Mouse (Mus musculus): ENCODE data around the gene Snrpd2. TPM values are rescaled to one million over a fixed set of nuclear protein-coding genes. Genes with fewer than 3 reads are reported as not detected.

Snrpd2 gene
- total RNA-seq (2023; ENCODE audit: inconsistent age), result 91.1 to 103 TPM (median 97.6 TPM) in 4 replicates

GRCm38 (mm10) chr7:19149626-19150025 is at the start of gene Snrpd2:
Gene Snrpd2, plus strand, starts transcription at chr7:19149722.

GRCm38 (mm10) chr7:19118028-19118771 is 31.3 kb upstream of the Snrpd2 start, which contains the start of gene Gm4969:
Gene Gm4969, minus strand, starts transcription at chr7:19118368.

GRCm38 (mm10) chr7:19119631-19120429 is 29.7 kb upstream of the Snrpd2 start, which contains the start of gene Fbxo46:
Gene Fbxo46, plus strand, starts transcription at chr7:19119859.

GRCm38 (mm10) chr7:19148875-19149541 is 514 bp upstream of the Snrpd2 start, which contains the start of gene Qpctl:
Gene Qpctl, minus strand, starts transcription at chr7:19149291.

GRCm38 (mm10) chr7:19165656-19166423 is 16.3 kb downstream of the Snrpd2 start, which contains the start of gene Gipr:
Gene Gipr, minus strand, starts transcription at chr7:19166127.

GRCm38 (mm10) chr7:19175708-19176515 is 26.4 kb downstream of the Snrpd2 start, which contains the start of gene Eml2:
Gene Eml2, plus strand, starts transcription at chr7:19176421.

Other genes with a start within 250 kb of the Snrpd2 start
- 17.6 to 25.4 TPM (median 23.2 TPM) in 4 replicates for gene Ccdc61, start 239.3 kb upstream of the Snrpd2 start, total RNA-seq (2023; ENCODE audit: inconsistent age)
- not detected in 4 replicates for gene Nova2, start 223.8 kb upstream of the Snrpd2 start, total RNA-seq (2023; ENCODE audit: inconsistent age)
- not detected in 4 replicates for gene Nanos2, start 162.3 kb upstream of the Snrpd2 start, total RNA-seq (2023; ENCODE audit: inconsistent age)
- gene Mypop, start 158.5 kb upstream of the Snrpd2 start, total RNA-seq (2023; ENCODE audit: inconsistent age), result 1.2 to 2.0 TPM (median 1.5 TPM) in 4 replicates
- gene Irf2bp1, start 145.7 kb upstream of the Snrpd2 start, total RNA-seq (2023; ENCODE audit: inconsistent age), result 28.5 to 35.3 TPM (median 33.8 TPM) in 4 replicates
- gene Foxa3, start 126.2 kb upstream of the Snrpd2 start, total RNA-seq (2023; ENCODE audit: inconsistent age), result not detected in 4 replicates
- 99.2 to 117 TPM (median 107 TPM) in 4 replicates for gene Sympk, start 125.3 kb upstream of the Snrpd2 start, total RNA-seq (2023; ENCODE audit: inconsistent age)
- 1.00 TPM in 1 of 4 replicates, not detected in the others for gene Rsph6a, start 95.0 kb upstream of the Snrpd2 start, total RNA-seq (2023; ENCODE audit: inconsistent age)
- 19.7 to 23.8 TPM (median 21.4 TPM) in 4 replicates for gene Dmwd, start 73.5 kb upstream of the Snrpd2 start, total RNA-seq (2023; ENCODE audit: inconsistent age)
- 15.9 to 23.2 TPM (median 19.0 TPM) in 4 replicates for gene Dmpk, start 65.9 kb upstream of the Snrpd2 start, total RNA-seq (2023; ENCODE audit: inconsistent age)
- 0.21 to 0.51 TPM (median 0.34 TPM) in 4 replicates for gene Six5, start 55.1 kb upstream of the Snrpd2 start, total RNA-seq (2023; ENCODE audit: inconsistent age)
- gene Gm4969, start 31.4 kb upstream of the Snrpd2 start, total RNA-seq (2023; ENCODE audit: inconsistent age), result 0.12 TPM in 1 of 4 replicates, not detected in the others
- gene Fbxo46, start 29.9 kb upstream of the Snrpd2 start, total RNA-seq (2023; ENCODE audit: inconsistent age), result 25.7 to 28.5 TPM (median 26.6 TPM) in 4 replicates
- gene Qpctl, start 431 bp upstream of the Snrpd2 start, total RNA-seq (2023; ENCODE audit: inconsistent age), result 10.1 to 12.4 TPM (median 10.5 TPM) in 4 replicates
- gene Gipr, start 16.4 kb downstream of the Snrpd2 start, total RNA-seq (2023; ENCODE audit: inconsistent age), result not detected in 4 replicates
- gene Eml2, start 26.7 kb downstream of the Snrpd2 start, total RNA-seq (2023; ENCODE audit: inconsistent age), result 20.8 to 29.3 TPM (median 27.0 TPM) in 4 replicates
- 0.16 TPM in 1 of 4 replicates, not detected in the others for gene Gpr4, start 62.8 kb downstream of the Snrpd2 start, total RNA-seq (2023; ENCODE audit: inconsistent age)
- gene Opa3, start 78.6 kb downstream of the Snrpd2 start, total RNA-seq (2023; ENCODE audit: inconsistent age), result 46.7 to 54.6 TPM (median 48.7 TPM) in 4 replicates
- gene Vasp, start 122.1 kb downstream of the Snrpd2 start, total RNA-seq (2023; ENCODE audit: inconsistent age), result 349 to 378 TPM (median 355 TPM) in 4 replicates
- 0.64 TPM in 1 of 4 replicates, not detected in the others for gene Ppm1n, start 130.3 kb downstream of the Snrpd2 start, total RNA-seq (2023; ENCODE audit: inconsistent age)
- gene Rtn2, start 132.9 kb downstream of the Snrpd2 start, total RNA-seq (2023; ENCODE audit: inconsistent age), result 0.24 TPM in 1 of 4 replicates, not detected in the others
- 2,334 to 3,047 TPM (median 2,835 TPM) in 4 replicates for gene Fosb, start 160.3 kb downstream of the Snrpd2 start, total RNA-seq (2023; ENCODE audit: inconsistent age)
- 66.5 to 73.8 TPM (median 68.8 TPM) in 4 replicates for gene Ercc1, start 195.1 kb downstream of the Snrpd2 start, total RNA-seq (2023; ENCODE audit: inconsistent age)
- 6.2 to 8.3 TPM (median 7.5 TPM) in 4 replicates for gene Cd3eap, start 209.8 kb downstream of the Snrpd2 start, total RNA-seq (2023; ENCODE audit: inconsistent age)
- gene Ppp1r13l, start 210.0 kb downstream of the Snrpd2 start, total RNA-seq (2023; ENCODE audit: inconsistent age), result 0.54 to 2.1 TPM (median 0.86 TPM) in 4 replicates
- gene Ercc2, start 232.3 kb downstream of the Snrpd2 start, total RNA-seq (2023; ENCODE audit: inconsistent age), result 66.6 to 74.4 TPM (median 69.9 TPM) in 4 replicates

Data from B cell, adult (primary cell).